Mouse (Mus musculus) kidney, postnatal 0 days (tissue): ENCODE data around the gene Rgp1. TPM values are rescaled to one million over a fixed set of nuclear protein-coding genes. Genes with fewer than 3 reads are reported as not detected.

ENCODE experiments used
- ATAC-seq: fragments of 200-750 bp; cut with Nextera tagmentation; replicated peaks from 2 replicates; pipeline ENCODE4 v1.8.0; 2017; ENCODE audit warnings: low read depth, moderate number of reproducible peaks, moderate TSS enrichment, moderate library complexity; ENCODE audit not compliant: low FRiP score
- DNase-seq: peaks from one replicate; pipeline ENCODE4 v3.0.0-alpha.2; 2016; ENCODE audit warnings: low spot score
- H3K27ac ChIP-seq: fragments of 300-500 bp; sonication (generic); 2 replicates; pipeline ENCODE4 v1.5.1; 2014; ENCODE audit warnings: mild to moderate bottlenecking
- H3K27me3 ChIP-seq: fragments of 300-500 bp; sonication (generic); 2 replicates; pipeline ENCODE4 v1.6.1; 2014; ENCODE audit warnings: low read length, mixed read lengths; ENCODE audit not compliant: insufficient read depth
- H3K36me3 ChIP-seq: fragments of 300-500 bp; sonication (generic); 2 replicates; pipeline ENCODE4 v1.6.1; 2014; ENCODE audit warnings: low read length, mixed read lengths; ENCODE audit not compliant: insufficient read depth
- H3K4me1 ChIP-seq: fragments of 300-500 bp; sonication (generic); replicated peaks from 2 replicates; pipeline ENCODE4 v1.6.1; 2014; ENCODE audit warnings: antibody characterized with exemption, low read length, mixed read lengths; ENCODE audit not compliant: insufficient read depth
- H3K4me2 ChIP-seq: fragments of 300-500 bp; sonication (generic); 2 replicates; pipeline ENCODE4 v1.6.1; 2014; ENCODE audit warnings: mild to moderate bottlenecking, low read length, moderate library complexity, mixed read lengths
- H3K4me3 ChIP-seq: fragments of 300-500 bp; sonication (generic); replicated peaks from 2 replicates; pipeline ENCODE4 v1.5.1; 2014; ENCODE audit warnings: low read depth, low read length
- H3K9ac ChIP-seq: fragments of 300-500 bp; sonication (generic); 2 replicates; pipeline ENCODE4 v1.6.1; 2014; ENCODE audit warnings: low read depth, low read length
- H3K9me3 ChIP-seq: fragments of 300-500 bp; sonication (generic); replicated peaks from 2 replicates; pipeline ENCODE4 v1.6.1; 2016; ENCODE audit warnings: low read length, inconsistent platforms, mixed read lengths
- CTCF ChIP-seq: IDR thresholded peaks from 2 replicates; pipeline ENCODE4 v1.5.1; 2016; ENCODE audit warnings: antibody characterized with exemption, low read depth, mild to moderate bottlenecking, moderate library complexity
- WGBS: fragments of 180-500 bp; shearing (Covaris S2); extraction: QIAGEN DNeasy Blood & Tissue Kit; methylation state at CpG from one replicate; pipeline ENCODE4 v1.1.7; 2014; 5-methylcytosine and 5-hydroxymethylcytosine counted together
- polyA plus RNA-seq: library from polyadenylated mRNA; unstranded; fragments of >200 nt; fragmentation: Nextera tagmentation; extraction: Ambion mirVana; gene quantifications from 2 replicates; pipeline ENCODE4 v1.2.1, GENCODE M21; 2015

Gene Rgp1
- polyA plus RNA-seq, 1 experiment from 2014 or later, result 17.8 TPM

DNA sequence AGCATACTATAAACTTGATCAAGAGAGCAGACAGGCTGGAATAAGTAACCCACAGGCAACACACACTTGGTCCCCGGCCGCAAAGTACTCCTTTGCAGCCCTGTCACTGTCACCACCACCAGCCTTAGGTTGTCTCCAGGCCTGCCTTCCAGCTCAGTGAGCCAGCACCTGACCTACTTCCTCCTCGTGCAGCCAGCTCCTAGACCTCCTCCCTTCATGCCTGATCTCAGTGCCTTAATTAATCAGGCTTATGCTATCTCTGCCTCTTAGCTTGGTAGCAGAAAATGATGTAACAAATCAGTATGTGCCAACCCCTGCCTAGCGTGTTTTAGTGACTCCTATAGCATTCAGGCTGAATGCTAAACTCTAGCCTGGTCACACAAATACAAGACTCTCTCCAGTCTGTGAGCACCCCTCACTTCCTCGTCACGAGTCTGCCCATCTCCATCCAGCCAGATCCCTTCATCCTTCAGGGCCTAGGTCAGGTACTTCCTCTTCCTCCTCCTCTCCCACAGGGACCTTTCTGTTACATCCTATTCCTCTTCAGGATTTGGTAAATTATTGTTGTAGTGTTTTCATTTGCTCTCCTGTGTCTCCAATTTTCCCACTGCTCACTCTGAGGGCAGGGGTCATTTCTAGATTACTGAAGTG lies 7.0 kb upstream of the Rgp1 start:
- H3K4me3 ChIP-seq, result no peak overlapping the region
- H3K27ac ChIP-seq, result no peak overlapping the region
- no peaks in the 10 kb centered on the region for H3K27me3 ChIP-seq
- H3K4me2 ChIP-seq, result no peak overlapping the region
- DNase-seq (no peak), ATAC-seq (no peak)
- H3K4me1 ChIP-seq, result peaks cover 4% of the 10 kb centered on the region; the same call in 1 of the 2 replicates
- no peak overlapping the region for H3K9ac ChIP-seq
- H3K9me3 ChIP-seq, result no peaks in the 10 kb centered on the region
- 77% methylated on average over 6 of the region's 6 CpGs for WGBS
- H3K36me3 ChIP-seq, result peaks cover 65% of the 10 kb centered on the region
- no peak for TF ChIP-seq CTCF

DNA sequence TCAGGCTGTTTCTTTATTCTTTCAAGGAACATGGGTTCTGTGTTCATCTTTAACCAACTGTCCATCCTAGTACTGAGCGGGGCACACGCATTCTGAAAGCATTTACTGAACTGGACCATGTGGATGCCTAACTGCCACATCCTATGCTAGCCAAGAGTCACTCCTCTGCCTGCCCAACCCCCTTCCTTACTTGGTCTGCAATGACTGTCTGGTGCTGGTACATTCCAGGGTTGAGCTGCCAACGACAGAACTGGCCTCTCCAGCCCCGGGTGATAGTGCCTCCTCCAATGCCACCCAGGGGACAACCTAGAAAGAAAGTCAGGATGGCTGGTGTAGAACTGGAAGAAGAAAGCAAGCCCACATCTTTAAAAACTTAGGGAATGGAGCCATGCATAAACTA lies 5.0 kb upstream of the Rgp1 start:
- peaks cover 45% of the 10 kb centered on the region for H3K36me3 ChIP-seq
- no peaks in the 10 kb centered on the region for H3K9me3 ChIP-seq
- no peak for ATAC-seq
- H3K4me1 ChIP-seq, result peaks cover 14% of the 10 kb centered on the region; the same call in 1 of the 2 replicates
- H3K9ac ChIP-seq, result no peak overlapping the region
- no peak for TF ChIP-seq CTCF
- DNase-seq, result no peak
- no peak overlapping the region for H3K27ac ChIP-seq
- WGBS, result 90% methylated on average over 4 of the region's 4 CpGs
- no peak overlapping the region for H3K4me2 ChIP-seq
- H3K27me3 ChIP-seq, result no peaks in the 10 kb centered on the region
- no peak overlapping the region for H3K4me3 ChIP-seq

DNA sequence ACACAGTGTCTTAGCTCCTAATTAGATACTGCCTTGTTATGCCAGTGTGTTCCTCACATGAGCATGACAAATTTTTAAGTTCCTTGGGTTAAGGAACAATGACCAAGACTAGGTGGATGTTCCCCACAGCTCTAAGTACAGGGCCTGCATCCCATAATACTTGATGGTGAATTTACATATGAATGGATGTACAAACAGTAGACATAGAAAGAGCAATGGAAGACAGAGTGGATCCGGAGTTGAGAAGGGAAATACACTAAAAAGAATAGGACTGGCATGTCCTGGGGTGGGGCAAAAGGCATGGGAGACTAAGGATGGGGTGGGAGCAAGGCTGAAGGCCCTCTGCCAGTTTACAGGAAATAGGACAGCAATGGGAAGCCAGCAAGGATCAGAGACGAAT lies 3.2 kb upstream of the Rgp1 start:
- DNase-seq (no peak), ATAC-seq (no peak)
- H3K27me3 ChIP-seq, result no peaks in the 10 kb centered on the region
- no peak overlapping the region for H3K27ac ChIP-seq
- no peak overlapping the region for H3K4me2 ChIP-seq
- peaks cover 20% of the 10 kb centered on the region; the same call in 1 of the 2 replicates for H3K4me1 ChIP-seq
- no peak overlapping the region for H3K4me3 ChIP-seq
- WGBS, result 78% methylated on average over 2 of the region's 2 CpGs
- H3K9ac ChIP-seq, result no peak overlapping the region
- peaks cover 28% of the 10 kb centered on the region; the same call in 1 of the 2 replicates for H3K36me3 ChIP-seq
- TF ChIP-seq CTCF, result no peak
- H3K9me3 ChIP-seq, result no peaks in the 10 kb centered on the region

DNA sequence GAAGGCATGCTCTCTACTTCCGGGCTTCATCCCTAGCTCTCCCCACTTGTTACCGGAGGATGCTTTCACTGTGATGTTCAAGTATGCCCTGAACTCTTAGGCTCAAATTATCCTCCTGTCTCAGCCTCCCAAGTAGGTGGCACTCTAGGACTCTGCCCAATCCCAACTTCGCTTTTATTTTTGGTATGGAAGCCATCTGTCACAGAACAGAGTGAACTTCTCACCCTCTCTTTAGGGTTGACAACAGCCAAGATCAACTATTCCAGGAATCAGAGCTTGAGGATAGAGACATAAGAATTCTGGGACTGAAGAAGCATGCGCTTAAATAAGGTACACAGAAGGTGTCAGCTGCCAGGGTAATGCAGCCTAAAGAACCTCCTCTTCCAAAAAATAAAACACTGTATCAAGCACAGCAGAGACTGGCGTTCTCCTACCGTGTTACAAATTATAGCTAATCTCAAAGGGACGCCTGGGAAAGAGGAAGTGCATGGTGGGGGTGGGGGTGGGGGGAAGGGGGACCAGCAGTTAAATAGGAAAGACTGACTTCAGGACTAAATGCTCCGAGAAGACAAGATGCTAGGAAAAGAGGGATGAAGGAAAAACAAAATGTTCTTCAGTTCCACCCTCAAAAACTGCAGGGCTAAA lies 1.2 kb upstream of the Rgp1 start:
- peak overlapping the region; percentile 78 for H3K9ac ChIP-seq
- H3K27ac ChIP-seq, result no peak overlapping the region
- ATAC-seq (no peak), DNase-seq (no peak)
- H3K27me3 ChIP-seq, result no peaks in the 10 kb centered on the region
- peak overlapping the region; percentile 72 for H3K4me3 ChIP-seq
- H3K4me2 ChIP-seq, result peak overlapping the region; percentile 85
- H3K4me1 ChIP-seq, result peaks cover 20% of the 10 kb centered on the region; the same call in 1 of the 2 replicates
- 29% methylated on average over 8 of the region's 8 CpGs for WGBS
- peaks cover 30% of the 10 kb centered on the region for H3K36me3 ChIP-seq
- TF ChIP-seq CTCF, result no peak
- no peaks in the 10 kb centered on the region for H3K9me3 ChIP-seq

DNA sequence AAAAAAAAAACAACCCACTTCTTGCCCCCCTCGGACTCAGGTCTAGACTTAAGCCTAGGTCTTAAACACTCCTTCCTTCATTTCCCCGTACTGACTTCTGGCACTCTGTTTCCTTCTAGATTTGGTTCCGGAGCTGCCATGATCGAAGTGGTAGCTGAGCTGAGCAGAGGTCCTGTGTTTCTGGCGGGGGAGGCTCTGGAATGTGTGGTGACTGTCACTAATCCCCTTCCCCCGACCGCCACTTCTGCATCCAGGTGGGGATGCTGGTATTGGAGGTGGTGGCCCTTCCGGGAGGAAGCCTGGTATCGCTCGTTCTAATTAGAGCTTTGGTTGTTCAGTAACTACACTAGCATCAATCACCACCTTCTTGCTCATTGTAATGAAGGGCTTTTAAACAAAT lies 741 bp downstream of the Rgp1 start:
- no peak for TF ChIP-seq CTCF
- H3K4me1 ChIP-seq, result peaks cover 20% of the 10 kb centered on the region; the same call in 1 of the 2 replicates

DNA sequence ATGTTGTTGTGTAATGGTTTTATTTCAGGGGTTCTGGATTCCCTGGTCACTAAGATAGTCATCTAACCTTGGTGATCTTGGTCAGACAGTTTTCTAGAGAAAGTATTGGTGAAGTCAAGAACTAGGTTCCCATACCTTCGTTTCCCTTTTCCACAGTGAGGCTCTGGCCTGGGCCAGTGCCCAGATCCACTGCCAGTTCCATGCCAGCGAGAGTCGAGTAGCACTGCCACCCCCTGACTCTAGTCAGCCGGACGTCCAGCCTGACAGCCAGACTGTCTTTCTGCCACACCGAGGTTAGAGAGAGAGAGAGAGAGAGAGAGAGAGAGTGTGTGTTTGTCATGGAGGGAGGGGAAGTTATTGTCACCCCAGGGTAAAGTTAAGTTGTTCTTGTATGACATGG lies 1.2 kb downstream of the Rgp1 start:
- no peak for TF ChIP-seq CTCF
- ATAC-seq (no peak), DNase-seq (no peak)
- Histone ChIP-seq H3K9me3 (no peaks in the 10 kb centered on the region), H3K4me3 (peak overlapping the region; percentile 72), H3K4me1 (peaks cover 21% of the 10 kb centered on the region; the same call in 1 of the 2 replicates), H3K4me2 (peak overlapping the region; percentile 85), H3K36me3 (peaks cover 29% of the 10 kb centered on the region), H3K9ac (no peak overlapping the region), H3K27ac (no peak overlapping the region), H3K27me3 (no peaks in the 10 kb centered on the region)
- WGBS, result 77% methylated on average over 6 of the region's 6 CpGs

More for the DNA sequence above, 741 bp downstream of the Rgp1 start:
- Histone ChIP-seq H3K36me3 (peaks cover 29% of the 10 kb centered on the region), H3K4me3 (peak overlapping the region; percentile 72), H3K9me3 (no peaks in the 10 kb centered on the region), H3K4me2 (peak overlapping the region; percentile 85), H3K9ac (peak overlapping the region; percentile 78), H3K27ac (peak overlapping the region; percentile 82), H3K27me3 (no peaks in the 10 kb centered on the region)
- WGBS, result 2% methylated on average over 10 of the region's 10 CpGs
- peak; percentile 40 for DNase-seq
- ATAC-seq, result no peak
